Mouse (Mus musculus): ENCODE measurements around the gene Nav3.

- TF ChIP-seq CTCF (IDR thresholded peaks at IDR 0.05 in 2 of 3, conservative IDR thresholded peaks at IDR 0.05 in 1 of 3; ENCODE audit: control insufficient read depth in 1 of 3, insufficient read depth in 1 of 3, low read depth in 2 of 3, low read length in 3 of 3, poor library complexity in 1 of 3, severe bottlenecking in 1 of 3): no peak
- TF ChIP-seq POLR2A (IDR thresholded peaks at IDR 0.05; ENCODE audit: control insufficient read depth in 1 of 2, insufficient read depth in 1 of 2, low read depth in 1 of 2, low read length in 2 of 2, poor library complexity in 1 of 2): no peak
- no peak for TF ChIP-seq NRF1 (IDR thresholded peaks at IDR 0.05; ENCODE audit: insufficient read depth, low read depth, low read length, poor library complexity, severe bottlenecking)
- TF ChIP-seq SIN3A (IDR thresholded peaks at IDR 0.05; ENCODE audit: low read length): no peak
- TF ChIP-seq GATA1 (IDR thresholded peaks at IDR 0.05; ENCODE audit: low read depth, low read length): no peak
- no peak for TF ChIP-seq SMC3 (IDR thresholded peaks at IDR 0.05; ENCODE audit: low read depth, low read length)
- no peak for TF ChIP-seq MXI1 (IDR thresholded peaks at IDR 0.05; ENCODE audit: low read depth, low read length)
- TF ChIP-seq MAX (IDR thresholded peaks at IDR 0.05; ENCODE audit: low read length): no peak
- TF ChIP-seq KAT2A (conservative IDR thresholded peaks at IDR 0.05; ENCODE audit: low read depth, low read length): no peak
- no peak for TF ChIP-seq TBP (IDR thresholded peaks at IDR 0.05; ENCODE audit: low read depth, low read length)
- TF ChIP-seq USF1 (IDR thresholded peaks at IDR 0.05; ENCODE audit: low read depth, low read length): no peak
- TF ChIP-seq RAD21 (IDR thresholded peaks at IDR 0.05; ENCODE audit: low read depth, low read length): no peak
- no peak for TF ChIP-seq ZNF384 (IDR thresholded peaks at IDR 0.05; ENCODE audit: low read depth, low read length)
- TF ChIP-seq HCFC1 (IDR thresholded peaks at IDR 0.05; ENCODE audit: low read depth, low read length): no peak
Measured at GRCm38 (mm10) chr10:110061166-110061565, 394.8 kb downstream of the Nav3 start.

All from MEL (cell line).